Mouse (Mus musculus) lung, postnatal 10 days (tissue): ENCODE results near the gene Ntan1.
"Not testable (repeated sequence)": the region's sequence is repeated elsewhere in the genome, so short reads cannot be mapped to it uniquely, and the experiment has no call there.

Source experiments
- DNase-seq: peaks from one replicate; pipeline ENCODE4 v3.0.0; 2021

The Ntan1 gene

DNA sequence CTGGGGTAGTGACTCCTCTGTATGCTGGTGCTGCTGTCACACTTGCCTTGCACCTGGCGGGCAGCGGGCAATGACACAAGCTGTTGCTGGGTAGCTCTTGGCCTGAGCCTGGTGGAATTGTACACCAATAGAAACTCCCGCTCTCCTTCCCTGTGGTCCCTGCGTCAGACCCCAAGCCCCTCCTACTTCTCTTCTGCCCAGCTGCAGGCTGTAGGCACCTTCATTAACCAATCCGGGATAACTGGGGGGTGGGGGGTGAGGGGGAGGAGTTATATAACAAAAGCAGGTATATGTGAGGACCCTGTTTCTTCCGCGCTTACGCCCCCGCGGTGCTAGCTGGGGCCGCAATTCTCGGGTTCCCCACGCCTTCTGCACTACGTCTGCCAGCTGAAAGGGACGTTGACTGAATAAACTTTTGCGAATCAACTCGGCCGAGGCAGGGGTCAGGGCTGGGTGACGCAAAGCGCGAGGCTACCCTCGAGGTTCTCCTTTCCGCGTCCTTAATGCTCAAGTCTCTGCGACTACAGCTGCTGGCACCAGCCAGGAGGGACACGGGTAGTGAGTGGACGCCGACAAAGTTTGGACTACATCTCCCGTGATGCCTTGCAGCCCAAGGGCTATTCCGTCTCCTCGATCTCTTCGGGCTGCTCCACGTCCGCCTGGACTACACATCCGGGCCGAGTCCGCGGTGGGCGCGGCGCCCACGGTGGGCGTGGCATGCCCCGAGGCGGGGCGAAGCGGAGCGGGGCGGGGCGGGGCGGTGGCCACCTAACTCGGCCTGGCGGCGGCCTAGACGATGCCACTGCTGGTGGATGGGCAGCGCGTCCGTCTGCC lies at the start of gene Ntan1:
TSS of gene Ntan1 (plus strand) at position 286 of the 834 bp plus-strand sequence.
- peak; percentile 97 for DNase-seq

DNA sequence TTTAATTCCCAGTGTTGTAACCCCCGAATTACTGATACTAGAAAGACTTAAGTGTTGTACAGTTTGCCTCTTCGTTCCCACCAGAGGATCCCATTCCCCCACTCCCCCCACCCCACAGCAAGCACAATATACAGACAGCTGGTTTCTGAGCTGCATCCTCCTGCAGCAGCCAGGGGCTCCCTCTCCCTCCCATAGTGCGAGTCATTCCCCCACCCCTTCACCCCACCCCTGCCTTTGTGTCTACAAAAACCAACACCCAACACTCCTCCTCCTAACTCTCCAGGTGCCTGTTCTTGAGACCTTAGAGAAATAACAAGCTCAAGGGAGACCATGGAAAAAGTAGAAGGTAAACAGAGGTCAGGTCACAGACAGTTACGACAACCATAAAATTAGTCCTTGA lies 47.0 kb upstream of the Ntan1 start:
- DNase-seq, result not testable (repeated sequence)

DNA sequence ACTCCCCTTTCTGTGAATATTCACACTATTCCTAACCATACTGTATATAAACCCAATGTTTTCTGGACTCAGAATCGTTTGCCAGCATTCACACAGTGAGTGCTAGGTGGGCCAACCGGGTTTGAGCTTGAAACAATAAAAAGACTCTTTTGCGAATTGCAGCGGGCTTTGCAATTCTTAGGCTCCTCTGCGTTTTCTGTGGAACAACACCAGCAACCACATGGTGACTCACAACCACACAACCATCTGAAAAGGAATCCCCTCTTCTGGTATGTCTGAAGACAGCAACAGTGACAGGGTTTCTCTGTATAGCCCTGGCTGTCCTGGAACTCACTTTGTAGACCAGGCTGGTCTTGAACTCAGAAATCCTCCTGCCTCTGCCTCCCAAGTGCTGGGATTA lies 46.6 kb upstream of the Ntan1 start:
- not testable (repeated sequence) for DNase-seq

DNA sequence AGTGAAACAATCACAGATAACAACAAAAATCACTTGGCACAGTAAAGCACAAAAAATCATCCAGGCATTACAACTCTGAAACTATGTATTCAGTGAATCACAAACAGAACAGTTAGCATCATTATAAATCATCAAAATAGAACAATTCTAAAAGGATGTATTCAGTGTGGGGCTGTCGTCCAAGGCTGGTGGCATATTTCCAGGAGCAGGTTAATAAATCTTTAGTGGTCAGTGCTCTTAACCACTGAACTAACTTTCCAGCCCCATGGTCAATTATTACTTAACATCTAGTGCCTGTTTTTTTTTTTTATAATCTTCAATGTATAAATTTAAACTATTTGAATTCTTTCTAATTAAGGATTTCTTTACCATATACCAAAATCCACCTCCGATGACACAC lies 44.6 kb upstream of the Ntan1 start:
- DNase-seq, result not testable (repeated sequence)

DNA sequence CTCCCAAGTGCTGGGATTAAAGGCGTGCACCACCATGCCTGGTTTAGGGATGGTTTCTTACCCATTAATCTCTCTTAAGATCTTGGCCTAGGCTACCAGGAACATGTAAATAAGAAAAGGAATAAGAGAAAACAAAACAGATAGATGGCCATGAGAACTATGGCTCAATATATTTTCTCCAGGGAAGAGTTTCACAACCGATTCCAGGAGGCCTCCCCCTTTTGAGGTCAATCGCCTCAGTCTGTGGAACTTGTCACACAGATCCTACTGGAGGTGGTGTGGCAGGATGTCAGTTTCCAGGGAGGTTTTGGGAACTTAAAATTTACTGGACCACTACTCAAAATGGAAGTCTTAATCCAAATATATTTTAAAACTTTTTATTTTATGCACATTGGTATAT lies 44.0 kb upstream of the Ntan1 start:
- not testable (repeated sequence) for DNase-seq

DNA sequence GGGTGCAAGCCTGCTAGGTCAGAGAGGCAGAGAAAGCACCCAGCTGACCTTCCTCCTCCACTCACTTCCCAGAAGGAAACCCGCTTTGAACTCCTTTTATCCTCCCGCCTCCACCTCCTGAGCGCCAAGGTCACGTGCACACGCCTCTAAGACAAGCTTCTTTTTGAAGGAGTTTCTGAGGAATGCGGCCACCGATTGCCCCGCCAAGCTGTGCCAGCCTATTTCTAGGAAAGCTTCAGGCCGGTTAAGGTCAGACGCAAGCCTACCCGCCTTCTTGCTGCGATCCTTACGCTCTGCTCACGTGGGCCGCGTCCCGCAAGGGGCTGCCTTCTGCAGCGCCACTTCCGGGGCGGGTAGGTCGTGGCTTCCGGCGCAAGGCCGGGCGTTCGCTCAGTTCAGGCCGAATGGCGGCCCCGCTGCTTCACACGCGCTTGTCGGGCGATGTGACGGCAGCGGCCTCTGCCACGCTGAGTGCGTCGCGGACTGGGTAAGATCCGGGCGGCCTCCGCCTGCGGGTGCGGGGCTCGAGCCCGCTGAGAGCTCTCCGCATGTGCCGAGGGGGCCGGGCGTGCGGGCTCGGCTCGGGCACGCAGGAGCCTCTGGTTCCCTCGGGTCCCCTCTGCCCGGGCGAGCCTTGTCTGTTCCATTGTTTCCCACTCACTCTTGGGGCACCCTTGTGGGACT lies 38.1 kb upstream of the Ntan1 start, which contains the start of gene Rrn3:
TSS of gene Rrn3 (plus strand) at position 356 of the 684 bp plus-strand sequence.
- DNase-seq, result peak; percentile 91

DNA sequence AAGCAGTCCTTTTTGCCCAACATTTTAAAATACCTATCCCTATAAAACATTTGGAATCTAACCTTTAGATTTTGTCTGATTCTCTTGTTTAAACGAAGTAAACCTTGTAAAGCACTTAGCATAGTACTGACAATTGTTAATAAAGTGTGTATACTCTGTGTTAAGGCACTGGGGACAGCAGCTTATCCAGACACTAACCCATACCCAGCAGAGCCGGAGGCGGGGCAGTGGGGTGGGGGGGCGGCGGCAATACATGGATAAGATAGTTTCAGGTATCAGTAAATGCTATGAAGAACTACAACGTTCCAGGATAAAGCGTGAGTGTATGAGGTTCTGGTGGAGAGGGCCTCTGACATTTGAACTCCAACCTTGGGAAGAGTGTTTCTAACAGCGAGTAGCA lies 37.4 kb upstream of the Ntan1 start:
- DNase-seq, result no peak

DNA sequence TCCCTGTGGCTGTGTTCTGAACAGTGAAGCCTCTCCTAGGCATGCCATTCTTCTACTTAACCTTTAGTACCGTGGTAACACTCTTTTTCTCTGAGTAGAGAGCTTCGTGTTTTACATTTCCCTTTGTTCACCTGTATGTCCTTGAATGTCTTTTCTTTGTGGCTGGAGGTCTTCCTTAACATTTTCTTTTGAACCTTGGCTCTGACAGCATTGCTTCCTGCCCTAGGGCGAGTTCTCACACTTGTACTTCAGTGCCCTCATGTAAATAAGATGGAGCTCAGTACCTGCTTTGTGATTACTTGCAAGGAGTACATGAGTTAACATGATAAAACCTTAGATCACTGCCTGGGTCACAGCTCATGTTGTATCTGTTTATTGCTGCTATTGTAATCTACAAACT lies 32.7 kb upstream of the Ntan1 start:
- DNase-seq, result no peak

DNA sequence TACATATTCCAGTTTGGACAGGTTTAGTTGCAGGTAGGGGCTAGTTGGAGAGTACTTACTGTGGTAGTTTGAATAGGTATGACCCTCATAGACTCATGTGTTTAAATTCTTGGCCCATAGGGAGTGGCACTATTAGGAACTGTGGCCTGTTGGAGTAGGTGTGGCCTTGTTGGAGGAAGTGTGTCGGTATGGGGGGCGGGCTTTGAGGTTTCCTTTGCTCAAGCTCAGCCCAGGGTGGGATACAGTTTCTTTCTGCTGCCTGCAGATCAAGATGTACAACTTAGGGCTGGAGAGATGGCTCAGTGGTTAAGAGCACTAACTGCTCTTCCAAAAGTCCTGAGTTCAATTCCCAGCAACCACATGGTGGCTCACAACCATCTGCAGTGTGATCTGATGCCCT lies 25.2 kb upstream of the Ntan1 start:
- not testable (repeated sequence) for DNase-seq

DNA sequence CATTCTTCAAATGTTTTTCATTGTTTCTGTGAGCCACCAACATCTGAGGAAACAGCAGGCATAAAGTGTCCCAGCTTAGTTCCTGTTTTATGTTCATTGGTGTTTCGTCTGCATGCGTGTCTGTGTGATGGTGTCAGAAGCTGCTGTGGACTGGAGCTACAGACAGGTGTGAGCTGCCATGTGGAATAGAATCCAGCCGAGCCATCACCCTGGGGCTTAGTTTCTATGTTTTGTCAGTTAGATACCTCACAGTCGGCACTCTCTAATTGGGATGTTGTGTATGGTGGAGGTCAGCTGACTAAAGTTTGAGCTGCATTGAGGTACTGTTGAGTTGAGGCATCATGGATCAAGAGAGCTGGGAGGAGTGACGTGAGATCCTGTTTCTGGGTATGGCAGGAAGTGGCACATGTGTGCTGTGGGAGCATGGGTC lies 21.9 kb upstream of the Ntan1 start:
- no peak for DNase-seq

DNA sequence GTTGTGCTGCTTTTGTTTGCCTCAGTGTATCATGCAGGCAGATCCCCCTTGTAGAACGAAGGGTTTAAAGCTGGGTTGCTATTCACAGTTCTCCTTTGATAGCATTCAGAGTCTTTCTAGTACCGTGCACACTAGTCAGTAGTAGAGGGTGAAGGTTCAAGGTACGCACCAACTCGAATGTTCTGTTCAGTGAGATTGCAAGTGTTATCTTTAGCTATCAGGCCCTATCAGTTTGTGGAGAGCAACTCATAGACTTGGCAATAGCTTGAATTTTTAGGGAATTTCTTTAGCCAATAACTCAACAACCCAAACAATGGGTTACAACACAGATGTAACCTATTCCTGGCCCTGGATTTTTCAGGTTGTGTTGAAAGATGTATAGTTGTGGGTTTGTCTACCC lies 17.4 kb upstream of the Ntan1 start:
- no peak for DNase-seq

DNA sequence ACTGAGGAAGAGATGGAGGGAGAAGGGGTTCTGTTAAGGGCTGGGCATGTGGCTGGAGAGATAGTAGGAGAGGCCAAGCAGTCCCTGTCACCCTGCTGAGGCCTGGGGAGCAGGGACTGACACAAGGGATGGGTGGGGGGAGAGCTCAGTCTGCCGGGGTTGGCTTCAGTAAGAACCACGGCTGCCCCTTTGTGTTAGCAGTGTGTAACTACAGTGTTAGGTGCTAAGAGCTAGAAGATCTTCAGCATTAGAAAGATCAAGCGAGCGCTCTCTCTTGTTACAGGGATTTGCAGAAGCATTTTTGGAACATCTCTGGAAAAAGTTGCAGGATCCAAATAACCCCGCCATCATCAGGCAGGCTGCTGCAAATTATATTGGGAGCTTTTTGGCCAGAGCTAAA lies 14.0 kb upstream of the Ntan1 start:
- DNase-seq, result no peak

DNA sequence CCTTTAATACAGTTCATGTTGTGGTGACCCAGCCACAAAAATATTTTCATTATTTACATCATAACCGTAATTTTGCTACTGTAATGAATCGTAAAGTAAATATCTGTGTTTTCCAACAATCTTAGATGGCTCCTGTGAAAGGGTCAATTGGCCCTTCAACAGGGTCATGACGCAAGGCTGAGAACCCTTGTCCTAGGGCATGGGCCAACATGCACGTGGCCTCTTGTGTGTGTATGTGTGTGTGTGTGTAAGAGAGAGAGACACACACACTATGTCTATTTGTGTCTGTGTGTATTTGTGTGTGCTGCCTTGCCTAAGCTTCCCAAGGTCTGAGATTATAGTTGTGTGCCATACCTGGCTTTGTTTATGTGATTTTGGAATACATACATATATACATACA lies 11.0 kb upstream of the Ntan1 start:
- no peak for DNase-seq

DNA sequence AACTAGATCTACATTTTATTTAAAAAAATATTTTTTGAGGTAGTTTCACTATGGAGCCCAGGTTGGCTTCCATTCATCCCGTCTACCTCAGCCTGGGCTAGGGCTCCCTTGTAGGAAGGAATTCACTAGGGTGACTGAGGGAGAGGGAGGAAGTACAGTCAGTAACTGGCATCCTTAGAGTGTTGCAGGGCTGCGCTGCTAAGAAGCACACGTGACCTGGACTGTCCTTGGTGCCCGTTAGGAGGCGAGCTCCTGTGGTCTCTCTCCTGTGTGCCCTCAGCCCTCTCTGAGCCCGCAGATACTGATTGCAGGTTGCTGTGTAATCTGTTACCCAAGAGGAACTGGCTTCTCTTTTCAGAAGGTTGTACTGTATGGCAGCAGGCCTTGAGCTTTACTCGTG lies 10.2 kb upstream of the Ntan1 start:
- DNase-seq, result no peak

DNA sequence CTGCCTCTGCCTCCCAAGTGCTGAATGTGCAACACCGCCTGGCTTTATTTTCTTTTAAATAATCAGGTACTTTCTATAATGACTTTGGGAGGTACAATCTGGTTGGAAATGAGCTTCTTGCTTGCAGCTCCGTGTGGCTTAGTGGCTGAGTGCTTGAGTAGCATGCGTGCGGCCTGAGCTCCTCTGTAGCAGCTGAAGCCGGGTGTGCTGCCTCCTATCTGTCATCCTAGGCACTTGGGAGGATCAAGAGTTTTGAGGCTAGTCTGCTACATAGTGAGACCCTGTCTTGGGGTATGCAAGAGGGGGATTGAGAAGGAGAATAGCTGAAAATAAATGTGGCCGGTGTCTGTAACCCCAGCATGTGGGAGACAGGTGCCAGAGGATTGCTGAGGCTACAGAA lies 6.5 kb upstream of the Ntan1 start:
- DNase-seq, result no peak

DNA sequence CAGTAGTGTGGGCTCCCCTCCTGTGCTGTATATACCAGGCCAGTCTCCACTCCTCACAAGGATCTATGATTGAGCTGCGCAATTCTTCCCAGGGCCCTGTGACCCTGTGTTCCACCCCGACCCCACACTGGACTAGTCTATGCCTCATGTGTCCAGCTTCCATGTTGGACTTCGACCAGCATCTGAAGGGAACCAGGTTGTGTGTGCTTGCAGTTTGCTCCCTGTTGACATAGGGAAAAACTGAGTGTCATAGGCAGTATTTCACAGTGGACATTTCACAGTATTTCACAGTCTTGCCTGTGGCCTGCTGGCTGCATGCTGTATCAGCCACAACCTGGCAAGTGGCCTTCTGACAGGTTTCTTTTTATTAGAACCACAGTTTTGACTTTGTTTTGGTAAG lies 5.4 kb upstream of the Ntan1 start:
- no peak for DNase-seq

DNA sequence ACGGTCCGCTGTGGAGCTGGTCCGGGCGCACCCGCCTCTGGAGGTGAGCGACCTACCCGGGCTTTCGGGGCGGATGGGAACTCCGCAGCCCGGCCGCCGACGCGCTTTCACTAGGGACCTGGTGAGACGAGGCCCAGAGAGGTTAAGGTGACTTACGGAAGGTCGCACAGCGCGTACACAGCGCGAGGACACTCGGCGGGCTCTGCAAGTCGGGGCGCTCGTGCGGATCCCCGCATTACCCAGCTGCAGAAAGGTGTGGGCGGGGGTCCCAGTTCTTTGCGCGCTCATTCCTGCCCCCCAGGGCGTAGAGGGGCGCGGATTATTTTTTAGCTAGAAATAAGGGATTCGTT lies 724 bp downstream of the Ntan1 start:
- DNase-seq, result no peak

DNA sequence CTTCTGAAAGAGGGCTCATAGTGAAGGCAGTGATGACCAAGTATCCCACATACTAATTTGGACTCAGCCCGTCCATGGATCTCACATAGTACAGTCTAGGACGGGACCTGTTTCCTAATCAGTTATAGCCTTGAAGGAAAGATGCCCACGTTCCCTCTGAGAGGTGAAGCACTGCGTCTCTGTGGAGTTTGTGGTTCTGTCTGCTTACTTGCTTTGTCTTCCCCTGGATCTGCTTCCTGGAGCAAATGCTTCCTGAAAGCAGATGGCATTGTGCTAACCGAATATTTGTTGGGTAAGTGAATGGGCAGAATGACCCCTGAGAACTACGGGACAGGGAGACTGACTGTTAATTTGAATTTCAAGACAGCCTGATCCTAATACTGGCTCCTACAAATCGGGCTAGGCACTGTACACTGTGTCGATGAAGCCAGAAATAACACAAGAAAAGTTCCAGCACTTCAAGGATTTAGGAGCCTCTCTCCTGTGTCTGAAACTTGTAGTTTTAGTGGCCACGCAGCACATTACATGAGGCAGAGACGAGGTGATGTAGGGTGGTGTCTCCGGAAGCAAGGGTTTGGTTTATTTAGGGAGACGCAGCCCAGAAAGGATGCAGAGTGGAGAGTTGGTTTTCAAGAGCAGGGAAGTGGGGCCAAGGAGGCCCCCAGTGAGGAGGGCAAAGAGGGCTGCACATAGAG lies 1.3 kb downstream of the Ntan1 start:
- peak; percentile 16 for DNase-seq

DNA sequence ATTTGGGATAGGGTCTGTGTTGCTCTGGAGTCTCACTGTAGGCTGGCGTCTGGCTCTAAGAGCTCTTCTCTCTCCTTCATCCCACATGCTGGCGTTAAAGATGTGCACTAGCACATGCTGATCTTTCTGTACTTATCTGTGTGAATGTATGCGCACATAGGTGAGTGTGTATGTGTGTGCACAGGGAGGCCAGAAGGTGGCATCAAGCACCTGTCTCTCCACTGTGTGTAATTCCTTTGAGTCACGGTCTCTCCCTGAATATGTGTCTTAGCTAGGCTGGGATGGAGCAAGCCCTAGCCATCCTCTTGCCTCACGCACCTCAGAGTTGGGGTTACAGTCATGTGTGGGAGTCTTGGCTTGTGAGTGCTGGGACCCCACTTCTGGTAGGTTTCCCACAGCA lies 2.1 kb downstream of the Ntan1 start:
- no peak for DNase-seq

DNA sequence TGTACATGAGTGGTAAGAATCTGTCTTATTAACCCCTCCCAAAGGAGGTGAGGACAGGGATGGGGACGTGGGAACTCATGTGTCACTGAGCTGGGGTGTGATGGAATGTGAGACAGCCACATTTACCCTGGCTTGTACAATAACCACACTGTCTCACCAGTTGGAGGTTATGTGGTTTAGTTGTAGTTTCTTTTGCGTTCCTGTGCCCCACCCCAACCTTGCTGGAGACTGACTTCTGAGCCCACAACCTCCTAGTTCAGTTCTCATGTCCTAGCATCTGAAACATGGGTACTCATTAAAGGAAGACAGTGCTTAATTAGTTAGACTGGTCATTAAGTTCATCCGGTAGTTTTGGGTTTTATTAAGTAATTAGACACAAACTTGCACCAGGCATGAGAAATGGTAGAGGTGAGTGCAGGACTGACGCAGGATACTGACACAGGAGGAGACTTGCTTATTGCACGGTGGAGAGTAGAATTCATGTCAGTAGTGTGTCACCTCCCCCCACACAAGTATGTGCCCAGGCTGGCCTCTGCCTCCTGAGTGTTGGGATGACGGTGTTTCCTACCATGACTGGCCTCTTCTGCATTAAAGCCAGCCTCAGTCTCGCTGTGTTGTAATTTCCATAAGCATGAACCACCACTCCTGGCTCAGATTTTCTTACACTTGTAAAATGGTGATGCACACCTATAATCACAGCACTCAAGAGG lies 7.3 kb downstream of the Ntan1 start:
- no peak for DNase-seq

DNA sequence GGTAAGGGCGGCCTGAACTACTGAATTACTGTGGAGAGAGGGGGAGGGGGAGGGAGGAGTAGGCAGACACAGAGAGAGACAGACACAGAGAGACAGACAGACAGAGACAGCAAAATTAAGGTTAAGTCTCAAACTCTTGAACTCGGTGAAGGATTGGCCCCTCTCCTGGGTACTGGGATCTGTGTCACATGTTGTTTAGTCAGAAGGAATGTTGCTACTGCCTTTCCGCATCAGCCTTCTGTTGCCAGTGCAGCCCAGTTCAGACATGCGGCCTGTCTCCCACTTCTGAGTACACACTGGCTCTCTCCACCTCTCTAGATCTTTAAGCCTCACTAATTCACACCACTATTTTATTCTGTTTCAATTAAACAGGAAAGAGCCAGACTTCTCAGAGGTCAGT lies 7.9 kb downstream of the Ntan1 start:
- no peak for DNase-seq

DNA sequence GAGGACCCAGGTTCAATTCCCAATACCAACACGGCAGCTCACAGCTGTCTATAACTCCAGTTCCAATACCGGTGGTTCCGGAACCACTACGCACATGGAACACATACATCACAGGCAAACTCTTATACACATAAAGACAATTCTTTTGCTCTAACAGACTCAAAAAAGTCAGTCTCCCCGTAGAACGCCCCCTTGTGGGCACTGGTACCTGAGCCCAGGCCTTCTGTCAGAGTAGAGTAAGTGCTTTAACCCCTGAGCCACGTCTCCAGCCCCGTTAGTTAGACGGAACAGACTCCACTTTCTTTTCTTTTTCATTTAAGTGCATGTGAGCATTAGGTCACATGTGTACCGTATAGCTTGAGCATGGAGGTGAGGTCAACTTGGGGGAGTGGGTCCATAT lies 11.8 kb downstream of the Ntan1 start:
- DNase-seq, result no peak

DNA sequence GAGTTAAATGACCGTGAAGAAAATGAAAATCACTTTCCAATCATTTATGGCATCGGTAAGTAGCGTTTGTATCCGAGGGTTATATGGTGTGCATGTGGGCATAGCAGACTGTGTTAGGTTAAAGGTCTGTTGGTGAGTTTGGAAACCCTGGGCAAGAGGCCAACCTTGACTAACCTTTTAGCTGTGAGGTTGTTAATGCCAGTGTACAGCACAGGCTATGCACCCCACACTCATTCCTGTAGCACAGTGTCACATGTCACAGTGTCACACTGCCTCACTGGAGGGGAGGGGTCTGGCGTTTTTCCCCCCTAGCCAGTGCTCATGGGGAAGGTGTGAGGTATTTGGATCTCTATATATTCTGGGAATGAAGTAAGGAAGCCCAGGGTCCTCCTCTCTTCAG lies 13.0 kb downstream of the Ntan1 start:
- DNase-seq, result no peak
